Mouse (Mus musculus): ENCODE results near the gene Usp33.

Usp33 gene

GRCm38 (mm10) chr3:152342961-152343517, 3.2 kb upstream of the Usp33 start:
- DNase-seq (ENCODE audit: low read depth, low spot score): no peak

- peak; percentile 28 for DNase-seq (ENCODE audit: low read depth, low spot score)
Measured at GRCm38 (mm10) chr3:152346633-152347141, 409 bp downstream of the Usp33 start.

GRCm38 (mm10) chr3:152347227-152347626, 949 bp downstream of the Usp33 start:
- no peak for DNase-seq (ENCODE audit: low read depth, low spot score)

GRCm38 (mm10) chr3:152348011-152348830, 1.9 kb downstream of the Usp33 start:
- DNase-seq (ENCODE audit: low read depth, low spot score): no peak

- DNase-seq (ENCODE audit: low read depth, low spot score): no peak
Measured at GRCm38 (mm10) chr3:152350431-152350830, 4.2 kb downstream of the Usp33 start.

GRCm38 (mm10) chr3:152350966-152351365, 4.7 kb downstream of the Usp33 start:
- no peak for DNase-seq (ENCODE audit: low read depth, low spot score)

- no peak for DNase-seq (ENCODE audit: low read depth, low spot score)
Measured at GRCm38 (mm10) chr3:152352289-152352688, 6.0 kb downstream of the Usp33 start.

- DNase-seq (ENCODE audit: low read depth, low spot score): no peak
Measured at GRCm38 (mm10) chr3:152353434-152354177, 7.3 kb downstream of the Usp33 start.

GRCm38 (mm10) chr3:152355361-152355760, 9.1 kb downstream of the Usp33 start:
- DNase-seq (ENCODE audit: low read depth, low spot score): peak; percentile 33

GRCm38 (mm10) chr3:152356751-152357150, 10.5 kb downstream of the Usp33 start:
- DNase-seq (ENCODE audit: low read depth, low spot score): no peak

- DNase-seq (ENCODE audit: low read depth, low spot score): no peak
Measured at GRCm38 (mm10) chr3:152359151-152359550, 12.9 kb downstream of the Usp33 start.

GRCm38 (mm10) chr3:152364181-152364580, 17.9 kb downstream of the Usp33 start:
- no peak for DNase-seq (ENCODE audit: low read depth, low spot score)

- DNase-seq (ENCODE audit: low read depth, low spot score): no peak
Measured at GRCm38 (mm10) chr3:152376063-152376462, 29.8 kb downstream of the Usp33 start.

GRCm38 (mm10) chr3:152384106-152384505, 37.8 kb downstream of the Usp33 start:
- DNase-seq (ENCODE audit: low read depth, low spot score): no peak

GRCm38 (mm10) chr3:152395350-152396277, 49.3 kb downstream of the Usp33 start, which contains the start of gene Zzz3:
TSS of gene Zzz3 (plus strand) at chr3:152395473.
- DNase-seq (ENCODE audit: low read depth, low spot score): peak; percentile 94

GRCm38 (mm10) chr3:152396278-152396987, 50.2 kb downstream of the Usp33 start:
- peak; percentile 98 for DNase-seq (ENCODE audit: low read depth, low spot score)

- no peak for DNase-seq (ENCODE audit: low read depth, low spot score)
Measured at GRCm38 (mm10) chr3:152396988-152397314, 50.7 kb downstream of the Usp33 start.

- DNase-seq (ENCODE audit: low read depth, low spot score): no peak
Measured at GRCm38 (mm10) chr3:152397335-152397940, 51.2 kb downstream of the Usp33 start.

GRCm38 (mm10) chr3:152400441-152400840, 54.2 kb downstream of the Usp33 start:
- DNase-seq (ENCODE audit: low read depth, low spot score): no peak

GRCm38 (mm10) chr3:152400875-152401274, 54.6 kb downstream of the Usp33 start:
- DNase-seq (ENCODE audit: low read depth, low spot score): no peak

Measured in mesoderm, embryonic 11.5 days (tissue).